Mouse (Mus musculus) liver, adult 2 months (tissue): ENCODE measurements around the gene Itga3.

Experiments used
- CTCF ChIP-seq: fragments of 200-500 bp; IDR thresholded peaks from 2 replicates; pipeline ENCODE4 v1.5.1; 2011; ENCODE audit warnings: low read depth, low read length, control low read depth
- POLR2A ChIP-seq: fragments of 200-500 bp; IDR thresholded peaks from 2 replicates; pipeline ENCODE4 v1.6.1; 2011; ENCODE audit warnings: low read length, control low read depth; ENCODE audit not compliant: insufficient read depth; ENCODE audit errors: extremely low read depth

DNA sequence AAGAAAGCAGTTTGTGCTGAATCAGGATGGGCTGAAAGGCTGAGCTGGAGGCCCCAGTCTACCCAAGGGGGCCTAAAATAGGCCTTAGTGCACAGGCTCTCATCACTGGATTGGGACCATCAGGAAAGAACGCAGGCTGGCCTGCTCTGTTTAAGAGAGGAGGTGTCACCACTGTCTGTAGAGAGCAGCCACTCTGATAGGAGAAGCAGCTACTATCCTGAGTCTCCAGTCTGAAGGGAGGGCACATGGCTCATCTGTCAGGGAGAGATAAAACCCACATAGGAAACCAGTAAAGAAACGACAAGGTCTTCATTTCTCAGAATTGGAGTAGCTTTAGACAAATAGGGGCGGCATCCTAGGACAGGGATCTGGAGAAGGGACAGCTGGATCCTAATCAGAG lies 64.5 kb downstream of the Itga3 start:
- TF ChIP-seq CTCF (no peak), POLR2A (no peak)
